Mouse (Mus musculus): Measurements from ENCODE around the gene Mical2. TPM values are rescaled to one million over a fixed set of nuclear protein-coding genes. Genes with fewer than 3 reads are reported as not detected.
A peak's percentile ranks its signal among the peaks of the same experiment; 100 is the strongest.

Gene Mical2
- total and polyA plus RNA-seq, 3 experiments: not detected

DNA sequence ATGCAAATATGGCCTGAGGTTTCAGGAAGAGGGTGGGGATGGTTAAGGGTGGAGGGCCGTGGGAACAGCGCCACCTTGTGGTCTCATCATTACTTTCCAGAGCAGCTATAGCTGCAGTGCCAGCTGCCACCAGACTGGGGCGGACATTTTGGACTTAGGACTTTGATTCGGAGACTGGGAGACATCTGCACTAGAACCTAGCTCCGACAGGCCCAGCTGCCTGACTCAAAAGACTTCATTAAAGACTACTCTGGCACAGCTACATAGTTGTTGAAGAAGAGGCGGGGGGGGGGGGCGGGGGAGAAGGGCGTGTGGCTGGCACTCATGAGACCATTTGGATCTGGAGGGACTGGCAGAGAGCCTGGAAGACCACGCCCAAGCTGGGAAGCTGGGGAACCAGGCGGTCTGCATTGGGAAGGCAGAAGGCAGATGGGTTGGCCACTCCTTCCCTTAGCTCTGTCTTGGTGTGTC, 45.4 kb upstream of the Mical2 start:
- DNase-seq (ENCODE audit: extremely low read depth): peak; percentile 82

GRCm38 (mm10) chr7:112183258-112183841, 42.3 kb upstream of the Mical2 start:
- H3K9ac ChIP-seq (ENCODE audit: insufficient read depth, low read depth): no peak overlapping the region
- peaks cover 3% of the 10 kb centered on the region for H3K9me3 ChIP-seq (replicated peaks; ENCODE audit: low read length)
- no peaks in the 10 kb centered on the region for H3K36me3 ChIP-seq (replicated peaks in 1 of 2; ENCODE audit: control insufficient read depth in 1 of 2, insufficient read depth in 1 of 2, low read length in 1 of 2)
- in situ Hi-C loops (cut with MboI; ENCODE audit: low pct_ligation_motif_present, low pct_unique_long_range_greater_than_20kb, low sequenced_read_pairs) (loop anchor here (5.0 to 10.0 kb wide), 2 partner anchors 99 to 189 kb away; no protein-coding TSS in a partner anchor), dilution Hi-C loops (cut with MboI; ENCODE audit: extremely low pct_ligation_motif_present, extremely low pct_unique_long_range_greater_than_20kb, low sequenced_read_pairs) (no loop called here)
- DNase-seq (ENCODE audit: extremely low read depth): peak; percentile 80
- peaks cover 0 to 6% of the 10 kb centered on the region in 2 experiments; a peak in 1 of 4 replicates for H3K4me1 ChIP-seq (ENCODE audit: control insufficient read depth in 1 of 2, insufficient read depth in 2 of 2)
- peak; percentile 90 for TF ChIP-seq SMC3 (IDR thresholded peaks at IDR 0.05; ENCODE audit: low read depth, low read length)
- TF ChIP-seq HCFC1 (IDR thresholded peaks at IDR 0.05; ENCODE audit: low read depth, low read length): no peak
- TF ChIP-seq ZMIZ1 (IDR thresholded peaks at IDR 0.05; ENCODE audit: low read depth, low read length): no peak
- peak; percentile 97 to 98 for TF ChIP-seq CTCF (conservative IDR thresholded peaks at IDR 0.05 in 1 of 2, IDR thresholded peaks at IDR 0.05 in 1 of 2; ENCODE audit: low read depth in 2 of 2, low read length in 2 of 2)
- peak; percentile 78 for TF ChIP-seq RAD21 (IDR thresholded peaks at IDR 0.05; ENCODE audit: low read depth, low read length)
- TF ChIP-seq MEF2A (IDR thresholded peaks at IDR 0.05; ENCODE audit: borderline replicate concordance, low read depth, low read length): no peak
- no peaks in the 10 kb centered on the region for H3K79me2 ChIP-seq (replicated peaks; ENCODE audit: control insufficient read depth, extremely low read depth, insufficient read depth, poor library complexity, severe bottlenecking)
- no peak overlapping the region for H3K4me3 ChIP-seq (replicated peaks in 1 of 3; ENCODE audit: low read depth in 2 of 3, low read length in 2 of 3, poor library complexity in 1 of 3)
- no peaks in the 10 kb centered on the region for H3K27me3 ChIP-seq (replicated peaks)
- H3K4me2 ChIP-seq (ENCODE audit: insufficient read depth, low read depth, poor library complexity, severe bottlenecking): no peak overlapping the region
- no peak overlapping the region for H3K27ac ChIP-seq (ENCODE audit: insufficient read depth, low read depth)

More for the DNA sequence above, 45.4 kb upstream of the Mical2 start:
- Histone ChIP-seq H3K9me3 (replicated peaks; ENCODE audit: low read length) (peaks cover 6% of the 10 kb centered on the region), H3K4me2 (ENCODE audit: insufficient read depth, low read depth, poor library complexity, severe bottlenecking) (no peak overlapping the region), H3K27ac (ENCODE audit: insufficient read depth, low read depth) (no peak overlapping the region), H3K9ac (ENCODE audit: insufficient read depth, low read depth) (no peak overlapping the region), H3K36me3 (replicated peaks in 1 of 2; ENCODE audit: control insufficient read depth in 1 of 2, insufficient read depth in 1 of 2, low read length in 1 of 2) (no peaks in the 10 kb centered on the region), H3K4me3 (replicated peaks in 1 of 3; ENCODE audit: low read depth in 2 of 3, low read length in 2 of 3, poor library complexity in 1 of 3) (no peak overlapping the region), H3K27me3 (replicated peaks) (no peaks in the 10 kb centered on the region), H3K4me1 (ENCODE audit: control insufficient read depth in 1 of 2, insufficient read depth in 2 of 2) (peaks cover 0 to 6% of the 10 kb centered on the region in 2 experiments; a peak in 1 of 4 replicates), H3K79me2 (replicated peaks; ENCODE audit: control insufficient read depth, extremely low read depth, insufficient read depth, poor library complexity, severe bottlenecking) (no peaks in the 10 kb centered on the region)
- TF ChIP-seq RCOR1 (conservative IDR thresholded peaks at IDR 0.05; ENCODE audit: low read depth, low read length) (no peak), CTCF (conservative IDR thresholded peaks at IDR 0.05 in 1 of 2, IDR thresholded peaks at IDR 0.05 in 1 of 2; ENCODE audit: low read depth in 2 of 2, low read length in 2 of 2) (peak; percentile 75 to 99), ZMIZ1 (IDR thresholded peaks at IDR 0.05; ENCODE audit: low read depth, low read length) (no peak), RAD21 (IDR thresholded peaks at IDR 0.05; ENCODE audit: low read depth, low read length) (peak; percentile 83), ETS1 (conservative IDR thresholded peaks at IDR 0.05; ENCODE audit: low read depth, low read length) (no peak), BHLHE40 (IDR thresholded peaks at IDR 0.05; ENCODE audit: low read depth, low read length) (no peak), NELFE (IDR thresholded peaks at IDR 0.05; ENCODE audit: low read depth, low read length) (peak; percentile 44; the same call in 1 of the 2 replicates), SMC3 (IDR thresholded peaks at IDR 0.05; ENCODE audit: low read depth, low read length) (peak; percentile 96), JUND (conservative IDR thresholded peaks at IDR 0.05; ENCODE audit: low read depth, low read length) (no peak), ELF1 (IDR thresholded peaks at IDR 0.05; ENCODE audit: low read depth, low read length) (peak; percentile 66), TCF12 (IDR thresholded peaks at IDR 0.05; ENCODE audit: low read depth, low read length) (no peak), NRF1 (IDR thresholded peaks at IDR 0.05; ENCODE audit: low read depth, low read length) (no peak), MAX (IDR thresholded peaks at IDR 0.05; ENCODE audit: low read length) (no peak), MEF2A (IDR thresholded peaks at IDR 0.05; ENCODE audit: borderline replicate concordance, low read depth, low read length) (0 out of 2 replicates have a peak, but pooled peaks have one; percentile 3), MAFK (IDR thresholded peaks at IDR 0.05; ENCODE audit: insufficient replicate concordance, low read length) (no peak), EP300 (IDR thresholded peaks at IDR 0.05; ENCODE audit: low read length) (no peak), CHD2 (IDR thresholded peaks at IDR 0.05; ENCODE audit: low read length) (no peak), POLR2AphosphoS2 (IDR thresholded peaks at IDR 0.05; ENCODE audit: low read depth, low read length) (no peak), ZNF384 (IDR thresholded peaks at IDR 0.05; ENCODE audit: low read depth, low read length) (no peak)
- dilution Hi-C loops (cut with MboI; ENCODE audit: extremely low pct_ligation_motif_present, extremely low pct_unique_long_range_greater_than_20kb, low sequenced_read_pairs) (no loop called here), in situ Hi-C loops (cut with MboI; ENCODE audit: low pct_ligation_motif_present, low pct_unique_long_range_greater_than_20kb, low sequenced_read_pairs) (loop anchor here (5.0 to 10.0 kb wide), 2 partner anchors 95 to 192 kb away; no protein-coding TSS in a partner anchor)

Data from CH12.LX (cell line).